Mouse (Mus musculus): ENCODE measurements at regions not wholly inside any gene's neighbourhood (a gene's known extent, or its start where the extent isn't known, plus 50 kb on each side); places are given as distances from the start of the nearest gene placed in this dataset.

GRCm38 (mm10) chr10:44840449-44840848 is 226.6 kb upstream of the Prep start:
- no peak for DNase-seq (ENCODE audit: extremely low read depth, insufficient read length, low spot score)

GRCm38 (mm10) chr10:44832455-44832854 is 234.5 kb upstream of the Prep start:
- no peak for DNase-seq (ENCODE audit: extremely low read depth, insufficient read length, low spot score)

GRCm38 (mm10) chr10:44826271-44826670 is 240.7 kb upstream of the Prep start:
- no peak for DNase-seq (ENCODE audit: extremely low read depth, insufficient read length, low spot score)

GRCm38 (mm10) chr10:44821666-44822065 is 245.3 kb upstream of the Prep start:
- DNase-seq (ENCODE audit: extremely low read depth, insufficient read length, low spot score), result no peak

- no peak for DNase-seq (ENCODE audit: extremely low read depth, insufficient read length, low spot score)
Measured at GRCm38 (mm10) chr10:44820379-44820778, 246.6 kb upstream of the Prep start.

- no peak for DNase-seq (ENCODE audit: extremely low read depth, insufficient read length, low spot score)
Measured at GRCm38 (mm10) chr10:44819361-44819760, 247.6 kb upstream of the Prep start.

GRCm38 (mm10) chr10:44818615-44819014 is 248.4 kb upstream of the Prep start:
- peak; percentile 23 for DNase-seq (ENCODE audit: extremely low read depth, insufficient read length, low spot score)

GRCm38 (mm10) chr10:44796205-44796604 is 267.9 kb upstream of the Prdm1 start:
- no peak for DNase-seq (ENCODE audit: extremely low read depth, insufficient read length, low spot score)

GRCm38 (mm10) chr10:44785386-44785785 is 257.1 kb upstream of the Prdm1 start:
- no peak for DNase-seq (ENCODE audit: extremely low read depth, insufficient read length, low spot score)

GRCm38 (mm10) chr10:44780381-44780958 is 252.2 kb upstream of the Prdm1 start:
- DNase-seq (ENCODE audit: extremely low read depth, insufficient read length, low spot score), result no peak

- DNase-seq (ENCODE audit: extremely low read depth, insufficient read length, low spot score), result no peak
Measured at GRCm38 (mm10) chr10:44779568-44780207, 251.4 kb upstream of the Prdm1 start.

- DNase-seq (ENCODE audit: extremely low read depth, insufficient read length, low spot score), result no peak
Measured at GRCm38 (mm10) chr10:44777214-44777613, 248.9 kb upstream of the Prdm1 start.

GRCm38 (mm10) chr10:44776175-44776574 is 247.9 kb upstream of the Prdm1 start:
- no peak for DNase-seq (ENCODE audit: extremely low read depth, insufficient read length, low spot score)

- no peak for DNase-seq (ENCODE audit: extremely low read depth, insufficient read length, low spot score)
Measured at GRCm38 (mm10) chr10:44765527-44765926, 237.2 kb upstream of the Prdm1 start.

GRCm38 (mm10) chr10:44763102-44763501 is 234.8 kb upstream of the Prdm1 start:
- DNase-seq (ENCODE audit: extremely low read depth, insufficient read length, low spot score), result no peak

GRCm38 (mm10) chr10:44762068-44762467 is 233.8 kb upstream of the Prdm1 start:
- no peak for DNase-seq (ENCODE audit: extremely low read depth, insufficient read length, low spot score)

GRCm38 (mm10) chr10:44761324-44761723 is 233.0 kb upstream of the Prdm1 start:
- DNase-seq (ENCODE audit: extremely low read depth, insufficient read length, low spot score), result no peak

GRCm38 (mm10) chr10:44755355-44755957 is 227.2 kb upstream of the Prdm1 start:
- peak; percentile 12 for DNase-seq (ENCODE audit: extremely low read depth, insufficient read length, low spot score)

GRCm38 (mm10) chr10:44754930-44755329 is 226.6 kb upstream of the Prdm1 start:
- DNase-seq (ENCODE audit: extremely low read depth, insufficient read length, low spot score), result no peak

- DNase-seq (ENCODE audit: extremely low read depth, insufficient read length, low spot score), result no peak
Measured at GRCm38 (mm10) chr10:44752719-44753390, 224.6 kb upstream of the Prdm1 start.

GRCm38 (mm10) chr10:44751061-44751460 is 222.8 kb upstream of the Prdm1 start:
- no peak for DNase-seq (ENCODE audit: extremely low read depth, insufficient read length, low spot score)

- no peak for DNase-seq (ENCODE audit: extremely low read depth, insufficient read length, low spot score)
Measured at GRCm38 (mm10) chr10:44749206-44749605, 220.9 kb upstream of the Prdm1 start.
